Mouse (Mus musculus): Measurements from ENCODE around the gene Mier3. TPM values are rescaled to one million over a fixed set of nuclear protein-coding genes. Genes with fewer than 3 reads are reported as not detected.
"Not testable (repeated sequence)": the region's sequence is repeated elsewhere in the genome, so short reads cannot be mapped to it uniquely, and the experiment has no call there.

Gene Mier3
- polyA plus RNA-seq, 2 experiments: 23.3 to 31.2 TPM

DNA sequence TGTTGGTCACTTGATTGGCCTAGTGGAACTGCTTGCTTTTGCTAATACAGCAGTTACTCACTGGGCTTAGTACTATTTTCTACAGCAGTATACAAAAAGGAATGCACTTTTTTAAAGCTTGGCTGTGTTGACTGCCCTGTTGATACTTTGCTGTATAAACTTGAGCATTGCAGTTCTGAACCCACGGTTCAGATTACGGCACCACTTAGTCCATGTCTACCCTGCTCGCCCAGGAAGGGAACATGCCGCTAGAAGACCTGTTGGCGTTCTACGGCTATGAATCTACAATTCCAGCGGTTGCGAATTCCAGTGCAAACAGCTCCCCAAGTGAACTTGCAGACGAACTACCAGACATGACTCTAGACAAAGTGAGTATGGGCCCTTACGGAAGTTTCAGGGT lies 22.6 kb downstream of the Mier3 start:
- no peak overlapping the region for H3K4me3 ChIP-seq (replicated peaks; ENCODE audit: low read length)
- no peak overlapping the region for H3K9ac ChIP-seq (ENCODE audit: low read depth, low read length, severe bottlenecking)
- no peak overlapping the region for H3K4me2 ChIP-seq (replicated peaks; ENCODE audit: low read depth, low read length, severe bottlenecking)
- DNase-seq (ENCODE audit: low spot score) (no peak), ATAC-seq (ENCODE audit: low FRiP score, low read depth) (no peak)
- H3K4me1 ChIP-seq (ENCODE audit: control insufficient read depth, insufficient read depth, low read length): no peaks in the 10 kb centered on the region
- H3K36me3 ChIP-seq (ENCODE audit: control insufficient read depth, insufficient read depth, low read length): peaks cover 68% of the 10 kb centered on the region
- no peak for TF ChIP-seq POLR2A (IDR thresholded peaks at IDR 0.05; ENCODE audit: borderline replicate concordance, extremely low read depth, insufficient read depth, insufficient read length)
- H3K9me3 ChIP-seq (ENCODE audit: control insufficient read depth, low read length): no peaks in the 10 kb centered on the region
- 96% methylated on average over 10 of the region's 10 CpGs for WGBS
- no peak overlapping the region for H3K27ac ChIP-seq (replicated peaks; ENCODE audit: low read depth, low read length)
- no peaks in the 10 kb centered on the region for H3K27me3 ChIP-seq (ENCODE audit: control insufficient read depth, insufficient read depth, low read length)

DNA sequence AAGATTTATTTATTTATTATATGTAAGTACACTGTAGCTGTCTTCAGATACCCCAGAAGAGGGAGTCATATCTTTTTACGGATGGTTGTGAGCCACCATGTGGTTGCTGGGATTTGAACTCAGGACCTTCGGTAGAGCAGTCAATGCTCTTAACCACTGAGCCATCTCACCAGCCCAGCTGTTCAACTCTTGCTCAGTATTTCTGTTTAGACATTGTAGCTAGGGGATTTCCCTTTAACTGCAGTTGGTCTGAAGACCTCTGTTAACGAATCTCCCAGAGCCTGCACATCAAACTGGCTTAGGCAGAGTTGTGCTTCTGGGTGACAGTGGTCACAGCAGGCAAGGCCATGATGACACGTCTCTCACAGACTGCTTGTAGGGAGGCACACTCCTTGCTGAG lies 23.2 kb downstream of the Mier3 start:
- H3K27me3 ChIP-seq (ENCODE audit: control insufficient read depth, insufficient read depth, low read length); H3K9ac ChIP-seq (ENCODE audit: low read depth, low read length, severe bottlenecking); H3K27ac ChIP-seq (replicated peaks; ENCODE audit: low read depth, low read length); H3K4me3 ChIP-seq (replicated peaks; ENCODE audit: low read length); DNase-seq (ENCODE audit: low spot score); ATAC-seq (ENCODE audit: low FRiP score, low read depth); H3K9me3 ChIP-seq (ENCODE audit: control insufficient read depth, low read length); H3K4me2 ChIP-seq (replicated peaks; ENCODE audit: low read depth, low read length, severe bottlenecking); H3K4me1 ChIP-seq (ENCODE audit: control insufficient read depth, insufficient read depth, low read length): not testable (repeated sequence)
- WGBS: 93% methylated on average over 4 of the region's 4 CpGs
- H3K36me3 ChIP-seq (ENCODE audit: control insufficient read depth, insufficient read depth, low read length): peaks cover 73% of the 10 kb centered on the region

DNA sequence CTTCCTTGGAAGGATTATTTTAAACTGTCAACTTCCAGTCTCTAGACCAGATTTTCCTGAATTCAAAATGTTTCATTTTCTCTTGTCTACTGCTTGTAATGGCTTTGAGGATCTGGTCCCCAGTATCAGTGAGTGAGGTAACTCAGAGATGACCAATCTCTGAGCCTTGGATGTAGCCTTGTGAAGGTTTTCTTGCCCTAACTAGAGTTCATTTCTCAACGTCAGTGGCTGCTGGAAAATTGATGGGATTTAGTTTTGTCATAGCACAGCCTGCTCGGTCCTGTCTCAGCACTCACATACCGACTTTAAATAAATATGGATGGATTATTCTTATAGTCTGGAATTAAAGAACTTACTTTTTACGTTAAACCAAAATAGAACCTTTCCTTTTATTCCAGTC lies 29.8 kb downstream of the Mier3 start:
- Histone ChIP-seq H3K27me3 (ENCODE audit: control insufficient read depth, insufficient read depth, low read length) (no peaks in the 10 kb centered on the region), H3K36me3 (ENCODE audit: control insufficient read depth, insufficient read depth, low read length) (peaks cover 97% of the 10 kb centered on the region), H3K4me2 (replicated peaks; ENCODE audit: low read depth, low read length, severe bottlenecking) (no peak overlapping the region), H3K27ac (replicated peaks; ENCODE audit: low read depth, low read length) (no peak overlapping the region), H3K4me1 (ENCODE audit: control insufficient read depth, insufficient read depth, low read length) (no peaks in the 10 kb centered on the region), H3K4me3 (replicated peaks; ENCODE audit: low read length) (no peak overlapping the region), H3K9me3 (ENCODE audit: control insufficient read depth, low read length) (no peaks in the 10 kb centered on the region), H3K9ac (ENCODE audit: low read depth, low read length, severe bottlenecking) (no peak overlapping the region)
- no peak for TF ChIP-seq POLR2A (IDR thresholded peaks at IDR 0.05; ENCODE audit: borderline replicate concordance, extremely low read depth, insufficient read depth, insufficient read length)
- 92% methylated on average over 4 of the region's 4 CpGs for WGBS
- DNase-seq (ENCODE audit: low spot score): no peak
- ATAC-seq (ENCODE audit: low FRiP score, low read depth): no peak

DNA sequence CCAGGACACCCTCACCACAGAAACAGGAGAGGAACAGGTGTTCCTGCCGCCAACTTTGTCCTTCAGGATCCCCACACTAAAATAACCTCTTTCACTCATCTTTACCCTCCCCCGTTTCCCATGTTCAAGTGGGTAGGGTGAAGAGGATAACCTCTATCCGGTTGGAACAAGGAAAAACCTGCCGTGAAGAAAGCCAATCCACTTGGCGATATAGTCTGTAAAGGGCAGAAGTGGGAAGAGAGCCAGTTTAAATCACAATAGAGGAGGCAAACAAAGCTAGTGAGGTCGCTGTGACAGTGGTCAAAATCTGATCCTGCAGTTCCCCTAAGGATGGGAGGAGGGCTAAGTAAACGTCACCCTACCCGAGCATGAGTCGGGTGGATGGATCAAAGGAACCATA lies 38.9 kb downstream of the Mier3 start:
- Histone ChIP-seq H3K27me3 (ENCODE audit: control insufficient read depth, insufficient read depth, low read length) (no peaks in the 10 kb centered on the region), H3K9ac (ENCODE audit: low read depth, low read length, severe bottlenecking) (no peak overlapping the region), H3K4me2 (replicated peaks; ENCODE audit: low read depth, low read length, severe bottlenecking) (no peak overlapping the region), H3K36me3 (ENCODE audit: control insufficient read depth, insufficient read depth, low read length) (peaks cover 29% of the 10 kb centered on the region), H3K4me1 (ENCODE audit: control insufficient read depth, insufficient read depth, low read length) (peaks cover 3% of the 10 kb centered on the region; the same call in 1 of the 2 replicates), H3K27ac (replicated peaks; ENCODE audit: low read depth, low read length) (no peak overlapping the region), H3K4me3 (replicated peaks; ENCODE audit: low read length) (no peak overlapping the region), H3K9me3 (ENCODE audit: control insufficient read depth, low read length) (no peaks in the 10 kb centered on the region)
- no peak for TF ChIP-seq POLR2A (IDR thresholded peaks at IDR 0.05; ENCODE audit: borderline replicate concordance, extremely low read depth, insufficient read depth, insufficient read length)
- 58% methylated on average over 9 of the region's 9 CpGs for WGBS
- DNase-seq (ENCODE audit: low spot score): no peak
- ATAC-seq (ENCODE audit: low FRiP score, low read depth): no peak; the same call in 1 of the 2 replicates

DNA sequence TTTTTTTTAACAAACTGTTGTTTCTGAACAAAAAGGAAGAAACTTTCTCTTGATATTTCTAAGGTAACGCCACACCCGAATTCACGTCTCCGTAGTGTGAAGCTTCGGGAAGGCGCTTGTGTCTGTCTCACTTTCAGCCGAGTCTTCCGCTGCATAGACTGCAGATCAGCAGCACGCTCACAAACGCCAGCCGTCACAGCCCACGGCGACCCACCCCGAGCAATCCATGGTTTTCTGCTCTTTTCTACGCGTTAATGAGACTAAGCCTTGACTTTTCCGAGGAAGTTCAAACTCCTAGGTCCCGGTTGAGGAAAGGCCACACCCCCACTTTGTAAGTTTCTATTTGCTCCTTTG lies 44.0 kb downstream of the Mier3 start:
- DNase-seq (ENCODE audit: low spot score): no peak
- WGBS: under 1% methylated on average over 18 of the region's 18 CpGs
- peak overlapping the region; percentile 40 for H3K9ac ChIP-seq (ENCODE audit: low read depth, low read length, severe bottlenecking)
- ATAC-seq (ENCODE audit: low FRiP score, low read depth): no peak; the same call in 1 of the 2 replicates
- H3K9me3 ChIP-seq (ENCODE audit: control insufficient read depth, low read length): 0 out of 2 replicates have a peak, but pooled peaks cover 3% of the 10 kb centered on the region
- H3K4me3 ChIP-seq (replicated peaks; ENCODE audit: low read length): peak overlapping the region; percentile 51
- peak overlapping the region; percentile 35; the same call in 1 of the 2 replicates for H3K27ac ChIP-seq (replicated peaks; ENCODE audit: low read depth, low read length)
- no peak for TF ChIP-seq POLR2A (IDR thresholded peaks at IDR 0.05; ENCODE audit: borderline replicate concordance, extremely low read depth, insufficient read depth, insufficient read length)
- H3K4me1 ChIP-seq (ENCODE audit: control insufficient read depth, insufficient read depth, low read length): peaks cover 3% of the 10 kb centered on the region; the same call in 1 of the 2 replicates
- no peaks in the 10 kb centered on the region for H3K27me3 ChIP-seq (ENCODE audit: control insufficient read depth, insufficient read depth, low read length)
- peak overlapping the region; percentile 80 for H3K4me2 ChIP-seq (replicated peaks; ENCODE audit: low read depth, low read length, severe bottlenecking)
- no peaks in the 10 kb centered on the region for H3K36me3 ChIP-seq (ENCODE audit: control insufficient read depth, insufficient read depth, low read length)

Data from limb, embryonic 14.5 days (tissue).